ENCODE assay signal across 8 mouse cellular contexts in genomic region chr5:23386562-23387312, GRCm38 (mm10). TPM values are rescaled to one million over a fixed set of nuclear protein-coding genes. Genes with fewer than 3 reads are reported as not detected.
A peak's percentile ranks its signal among the peaks of the same experiment; 100 is the strongest.
DNase-seq lines count a peak whose midpoint lies in the region; ATAC-seq and TF ChIP-seq lines count a peak whose summit lies in the region.

No protein-coding gene starts in this region.

- no peaks in the 10 kb centered on the region for H3K36me3 ChIP-seq in forebrain, embryonic 12.5 days (replicated peaks)
- no peaks in the 10 kb centered on the region for H3K36me3 ChIP-seq in heart, postnatal 0 days (replicated peaks; ENCODE audit: control insufficient read depth, insufficient read depth, low read length)
- H3K36me3 ChIP-seq in liver, embryonic 14.5 days (replicated peaks; ENCODE audit: control insufficient read depth, insufficient read depth, low read depth), result no peaks in the 10 kb centered on the region
- H3K36me3 ChIP-seq in stomach, embryonic 16.5 days (ENCODE audit: control insufficient read depth, insufficient read depth, low read length), result no peaks in the 10 kb centered on the region

- peak; percentile 61; the same call in 1 of the 2 replicates for TF ChIP-seq EP300 in heart, postnatal 0 days (IDR thresholded peaks at IDR 0.05; ENCODE audit: low read depth)
- no peak for TF ChIP-seq EP300 in liver, embryonic 14.5 days (IDR thresholded peaks at IDR 0.05; ENCODE audit: low read depth)

- H3K4me1 ChIP-seq in forebrain, embryonic 12.5 days, result peaks cover 17% of the 10 kb centered on the region
- peaks cover 3% of the 10 kb centered on the region; the same call in 1 of the 2 replicates for H3K4me1 ChIP-seq in heart, postnatal 0 days (ENCODE audit: control insufficient read depth, insufficient read depth)
- H3K4me1 ChIP-seq in liver, embryonic 14.5 days (replicated peaks; ENCODE audit: control insufficient read depth in 2 of 2, insufficient read depth in 2 of 2, low read length in 1 of 2), result peaks cover 4 to 6% of the 10 kb centered on the region in 2 experiments
- H3K4me1 ChIP-seq in stomach, embryonic 16.5 days (ENCODE audit: control insufficient read depth, insufficient read depth, low read length), result 0 out of 2 replicates have a peak, but pooled peaks cover 14% of the 10 kb centered on the region

- ATAC-seq in forebrain, embryonic 12.5 days (ENCODE audit: low FRiP score), result peak; percentile 94
- ATAC-seq in heart, postnatal 0 days (ENCODE audit: insufficient read depth, low read depth), result peak; percentile 96
- ATAC-seq in liver, embryonic 14.5 days (ENCODE audit: insufficient read depth), result peak; percentile 95
- ATAC-seq in stomach, embryonic 16.5 days (ENCODE audit: insufficient read depth, low FRiP score), result peak; percentile 95

- peak overlapping the region; percentile 88 for H3K27ac ChIP-seq in forebrain, embryonic 12.5 days
- peak overlapping the region; percentile 82 for H3K27ac ChIP-seq in heart, postnatal 0 days (ENCODE audit: low read depth)
- H3K27ac ChIP-seq in liver, embryonic 14.5 days, result peak overlapping the region; percentile 25; the same call in 1 of the 2 replicates
- peak overlapping the region; percentile 94 for H3K27ac ChIP-seq in stomach, embryonic 16.5 days (ENCODE audit: low read length)

- peak overlapping the region; percentile 37 for H3K4me3 ChIP-seq in forebrain, embryonic 12.5 days (replicated peaks)
- H3K4me3 ChIP-seq in heart, postnatal 0 days (ENCODE audit: low read depth, low read length), result peak overlapping the region; percentile 40
- H3K4me3 ChIP-seq in liver, embryonic 14.5 days (ENCODE audit: insufficient read depth in 1 of 2, low read depth in 2 of 2, low read length in 2 of 2), result peak overlapping the region; percentile 45 to 58
- peak overlapping the region; percentile 52 for H3K4me3 ChIP-seq in stomach, embryonic 16.5 days (replicated peaks; ENCODE audit: low read length)

- peak overlapping the region; percentile 53 for H3K4me2 ChIP-seq in forebrain, embryonic 12.5 days
- H3K4me2 ChIP-seq in heart, postnatal 0 days (ENCODE audit: low read depth, low read length), result peak overlapping the region; percentile 57
- H3K4me2 ChIP-seq in liver, embryonic 14.5 days (ENCODE audit: low read depth), result peak overlapping the region; percentile 70
- peak overlapping the region; percentile 62 for H3K4me2 ChIP-seq in stomach, embryonic 16.5 days (ENCODE audit: low read depth, low read length)

- TF ChIP-seq CTCF in heart, postnatal 0 days (IDR thresholded peaks at IDR 0.05; ENCODE audit: low read depth), result no peak
- TF ChIP-seq CTCF in liver, embryonic 14.5 days (IDR thresholded peaks at IDR 0.05; ENCODE audit: low read depth), result no peak

- 3% methylated on average over 22 of the region's 22 CpGs for WGBS in forebrain, embryonic 12.5 days
- 1% methylated on average over 22 of the region's 22 CpGs for WGBS in heart, postnatal 0 days
- WGBS in liver, embryonic 14.5 days (ENCODE audit: insufficient replicate concordance), result 3% methylated on average over 22 of the region's 22 CpGs
- WGBS in stomach, embryonic 16.5 days, result 1% methylated on average over 22 of the region's 22 CpGs

- DNase-seq in CD4-positive helper T cell, adult 2 months (ENCODE audit: low read depth, low spot score), result peak; percentile 99
- DNase-seq in adrenal gland, postnatal 36 days, result peak; percentile 83 to 85
- DNase-seq in heart, postnatal 0 days (ENCODE audit: low spot score), result peak; percentile 93
- DNase-seq in kidney, postnatal 36 days, result peak; percentile 85 to 93
- peak; percentile 51 to 80 (median 52) for DNase-seq in liver, embryonic 14.5 days (ENCODE audit: low read depth in 3 of 3, low spot score in 3 of 3)
- DNase-seq in neural tube, embryonic 10.5 days (ENCODE audit: extremely low spot score, low spot score), result peak; percentile 82

- H3K27me3 ChIP-seq in forebrain, embryonic 12.5 days, result no peaks in the 10 kb centered on the region
- H3K27me3 ChIP-seq in heart, postnatal 0 days (ENCODE audit: control insufficient read depth, insufficient read depth, low read length), result no peaks in the 10 kb centered on the region
- no peaks in the 10 kb centered on the region for H3K27me3 ChIP-seq in liver, embryonic 14.5 days (ENCODE audit: control insufficient read depth, insufficient read depth, low read length)
- H3K27me3 ChIP-seq in stomach, embryonic 16.5 days (ENCODE audit: control insufficient read depth, insufficient read depth, low read length), result no peaks in the 10 kb centered on the region

- peak overlapping the region; percentile 46 for H3K9ac ChIP-seq in forebrain, embryonic 12.5 days
- peak overlapping the region; percentile 44 for H3K9ac ChIP-seq in heart, postnatal 0 days (replicated peaks; ENCODE audit: low read depth, low read length)
- peak overlapping the region; percentile 47; the same call in 1 of the 2 replicates for H3K9ac ChIP-seq in liver, embryonic 14.5 days (replicated peaks)
- H3K9ac ChIP-seq in stomach, embryonic 16.5 days (ENCODE audit: low read length), result peak overlapping the region; percentile 63

- H3K9me3 ChIP-seq in forebrain, embryonic 12.5 days, result no peaks in the 10 kb centered on the region
- H3K9me3 ChIP-seq in heart, postnatal 0 days (replicated peaks; ENCODE audit: control insufficient read depth, low read length), result no peaks in the 10 kb centered on the region
- no peaks in the 10 kb centered on the region for H3K9me3 ChIP-seq in liver, embryonic 14.5 days (ENCODE audit: control insufficient read depth, low read length)
- no peaks in the 10 kb centered on the region for H3K9me3 ChIP-seq in stomach, embryonic 16.5 days (replicated peaks; ENCODE audit: control insufficient read depth, low read length)

RNA-seq across cellular contexts. Expression of gene Kmt2e, which starts 47.5 kb away (rescaled TPM):
- total RNA-seq in adrenal gland, postnatal 36 days (2021), result 10 to 100 TPM; 63.5 to 68.5 TPM
- 138 and 146 TPM in 2 replicates for polyA plus RNA-seq in forebrain, embryonic 12.5 days (2016; fragmentation: Nextera tagmentation; extraction: Ambion mirVana)
- 31.4 and 34.5 TPM in 2 replicates for total RNA-seq in heart, postnatal 0 days (2014; rRNA removed; ENCODE audit: low replicate concordance)
- polyA plus RNA-seq in heart, postnatal 0 days (2015; fragmentation: Nextera tagmentation; extraction: Ambion mirVana), result 55.0 and 55.4 TPM in 2 replicates
- polyA plus RNA-seq in liver, embryonic 14.5 days (2012; rRNA removed), result 5.7 and 8.0 TPM in 2 replicates
- 24.7 and 25.0 TPM in 2 replicates for polyA plus RNA-seq in liver, embryonic 14.5 days (2014; fragmentation: Nextera tagmentation; extraction: Ambion mirVana)
- polyA plus RNA-seq in stomach, embryonic 16.5 days (2015; fragmentation: Nextera tagmentation; extraction: Ambion mirVana), result 90.9 and 94.0 TPM in 2 replicates

Comparison
In these comparisons a context has a peak if more than half of its experiments do, and no peak if none do; other contexts are left out.
1. Peak in every context shown above with its lines: DNase-seq, ATAC-seq, H3K4me3 ChIP-seq and H3K27ac ChIP-seq.
2. H3K27ac ChIP-seq: peak in every context shown above with its lines; median percentile 94 in stomach, embryonic 16.5 days; 88 in forebrain, embryonic 12.5 days; 82 in heart, postnatal 0 days; 25 in liver, embryonic 14.5 days.